Mouse (Mus musculus): ENCODE results near the gene Add2.

DNA sequence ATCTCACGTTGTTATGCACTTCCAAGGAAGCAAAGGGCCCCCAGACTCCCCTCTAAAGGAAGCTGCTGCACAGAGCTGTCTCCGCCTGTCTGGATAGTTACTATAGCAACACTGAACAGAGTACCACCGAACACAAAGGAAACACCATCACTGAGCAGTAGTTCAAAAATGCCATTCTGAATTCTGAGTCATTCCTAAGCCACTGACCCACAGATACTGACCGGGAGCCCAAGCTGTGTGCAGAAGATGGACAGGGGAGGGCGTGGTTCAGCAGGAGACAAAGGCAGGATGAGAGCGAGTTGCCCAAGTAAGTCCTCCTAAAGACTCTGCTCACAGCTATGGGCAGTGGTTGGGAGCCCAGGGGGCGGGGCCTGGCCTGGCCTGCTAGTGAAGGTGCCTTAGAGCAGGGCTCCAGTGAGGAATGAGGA, 23.6 kb downstream of the Add2 start:
- TF ChIP-seq CTCF (IDR thresholded peaks at IDR 0.05; ENCODE audit: insufficient read depth, low read length): no peak
- no peak for TF ChIP-seq POLR2A (IDR thresholded peaks at IDR 0.05; ENCODE audit: borderline replicate concordance, extremely low read depth, low read depth, low read length)
